Mouse (Mus musculus) MEL (cell line): ENCODE results near the gene Kdm4a. TPM values are rescaled to one million over a fixed set of nuclear protein-coding genes. Genes with fewer than 3 reads are reported as not detected.

Experiments used
- DNase-seq: peaks from one replicate; pipeline ENCODE4 v3.0.0; 2011; ENCODE audit warnings: low read depth, low spot score
- H3K27ac ChIP-seq: 2 replicates; pipeline ENCODE4 v1.5.1; 2012; ENCODE audit warnings: low read depth, mild to moderate bottlenecking, control low read depth, low read length, moderate library complexity; ENCODE audit not compliant: control insufficient read depth
- H3K27me3 ChIP-seq, 2 experiments: fragments of 150-350 bp in 1 of 2; sonication (generic) in 1 of 2; 2 replicates each; pipeline ENCODE4 v1.6.1; 2012; ENCODE audit warnings: low read length in 2 of 2, mild to moderate bottlenecking in 2 of 2, improper control_type of control experiment in 1 of 2, moderate library complexity in 1 of 2; ENCODE audit not compliant: insufficient read depth in 2 of 2, control insufficient read depth in 1 of 2
- H3K36me3 ChIP-seq, 2 experiments: 2 replicates each; pipeline ENCODE4 v1.6.1; 2012 to 2014; ENCODE audit warnings: low read length in 2 of 2, improper control_type of control experiment in 1 of 2, inconsistent platforms in 1 of 2, mild to moderate bottlenecking in 1 of 2; ENCODE audit not compliant: insufficient read depth in 2 of 2, control insufficient read depth in 1 of 2
- H3K4me1 ChIP-seq, 2 experiments: fragments of 150-350 bp in 1 of 2; sonication (generic) in 1 of 2; 2 replicates each; pipeline ENCODE4 v1.6.1; 2012; ENCODE audit warnings: low read length in 2 of 2, improper control_type of control experiment in 1 of 2, mild to moderate bottlenecking in 1 of 2; ENCODE audit not compliant: insufficient read depth in 2 of 2, control insufficient read depth in 1 of 2
- H3K4me3 ChIP-seq, 2 experiments: fragments of 150-350 bp in 1 of 2; sonication (generic) in 1 of 2; 2 replicates each; pipeline ENCODE4 v1.5.1; 2012; ENCODE audit warnings: low read depth in 2 of 2, low read length in 2 of 2, mild to moderate bottlenecking in 2 of 2, moderate library complexity in 2 of 2, control low read depth in 1 of 2, improper control_type of control experiment in 1 of 2; ENCODE audit not compliant: control insufficient read depth in 1 of 2, insufficient read depth in 1 of 2
- H3K79me2 ChIP-seq: 2 replicates; pipeline ENCODE4 v1.6.1; 2012; ENCODE audit warnings: mild to moderate bottlenecking, low read length, moderate library complexity; ENCODE audit not compliant: control insufficient read depth, poor library complexity, insufficient read depth
- H3K9ac ChIP-seq: 2 replicates; pipeline ENCODE4 v1.6.1; 2012; ENCODE audit warnings: low read depth, mild to moderate bottlenecking, control low read depth, low read length, moderate library complexity; ENCODE audit not compliant: control insufficient read depth, poor library complexity, severe bottlenecking
- H3K9me3 ChIP-seq: fragments of 150-350 bp; sonication (generic); replicated peaks from 2 replicates; pipeline ENCODE4 v1.6.1; 2012; ENCODE audit warnings: mild to moderate bottlenecking, low read length, improper control_type of control experiment, moderate library complexity; ENCODE audit not compliant: insufficient read depth
- BHLHE40 ChIP-seq: IDR thresholded peaks from 2 replicates; pipeline ENCODE4 v1.6.1; 2012; ENCODE audit warnings: low read depth, mild to moderate bottlenecking, inconsistent platforms, low read length, improper control_type of control experiment, borderline replicate concordance
- CTCF ChIP-seq, 3 experiments: IDR thresholded peaks in 2 of 3; conservative IDR thresholded peaks in 1 of 3; 2 replicates each; pipeline ENCODE4 v1.5.1; 2011 to 2012; ENCODE audit warnings: low read length in 3 of 3, low read depth in 2 of 3, mild to moderate bottlenecking in 2 of 3, improper control_type of control experiment in 1 of 3, inconsistent platforms in 1 of 3, mixed read lengths in 1 of 3, moderate library complexity in 1 of 3; ENCODE audit not compliant: control insufficient read depth in 1 of 3, insufficient read depth in 1 of 3, poor library complexity in 1 of 3, severe bottlenecking in 1 of 3
- EP300 ChIP-seq, 2 experiments: IDR thresholded peaks; 2 replicates each; pipeline ENCODE4 v1.6.1; 2011; ENCODE audit warnings: improper control_type of control experiment in 2 of 2, low read length in 2 of 2, low read depth in 1 of 2, mild to moderate bottlenecking in 1 of 2
- ETS1 ChIP-seq: IDR thresholded peaks from 2 replicates; pipeline ENCODE4 v1.6.1; 2012; ENCODE audit warnings: low read depth, mild to moderate bottlenecking, inconsistent platforms, low read length, improper control_type of control experiment, moderate library complexity
- GATA1 ChIP-seq: IDR thresholded peaks from 2 replicates; pipeline ENCODE4 v1.6.1; 2011; ENCODE audit warnings: low read depth, low read length, improper control_type of control experiment
- HCFC1 ChIP-seq: IDR thresholded peaks from 2 replicates; pipeline ENCODE4 v1.6.1; 2012; ENCODE audit warnings: low read depth, mild to moderate bottlenecking, inconsistent platforms, low read length, improper control_type of control experiment, moderate library complexity
- KAT2A ChIP-seq: conservative IDR thresholded peaks from 2 replicates; pipeline ENCODE4 v1.6.1; 2012; ENCODE audit warnings: low read depth, low read length, improper control_type of control experiment, inconsistent platforms
- MAFK ChIP-seq: IDR thresholded peaks from 2 replicates; pipeline ENCODE4 v1.6.1; 2011; ENCODE audit warnings: low read depth, mild to moderate bottlenecking, low read length, improper control_type of control experiment, borderline replicate concordance
- MEF2A ChIP-seq: IDR thresholded peaks from 2 replicates; pipeline ENCODE4 v1.6.1; 2014; ENCODE audit warnings: low read depth, mild to moderate bottlenecking, inconsistent platforms, low read length, improper control_type of control experiment; ENCODE audit not compliant: poor library complexity, insufficient replicate concordance, severe bottlenecking; ENCODE audit errors: extremely low read depth
- MXI1 ChIP-seq: IDR thresholded peaks from 2 replicates; pipeline ENCODE4 v1.6.1; 2011; ENCODE audit warnings: mild to moderate bottlenecking, low read depth, low read length, improper control_type of control experiment
- MYB ChIP-seq: IDR thresholded peaks from 2 replicates; pipeline ENCODE4 v1.6.1; 2011; ENCODE audit warnings: mild to moderate bottlenecking, low read depth, low read length, improper control_type of control experiment
- MYC ChIP-seq: IDR thresholded peaks from 2 replicates; pipeline ENCODE4 v1.6.1; 2011; ENCODE audit warnings: low read depth, mild to moderate bottlenecking, low read length, improper control_type of control experiment, moderate library complexity
- NRF1 ChIP-seq: IDR thresholded peaks from 2 replicates; pipeline ENCODE4 v1.6.1; 2014; ENCODE audit warnings: low read depth, mild to moderate bottlenecking, inconsistent platforms, low read length, improper control_type of control experiment, moderate library complexity; ENCODE audit not compliant: poor library complexity, insufficient read depth, severe bottlenecking
- POLR2AphosphoS2 ChIP-seq: IDR thresholded peaks from 2 replicates; pipeline ENCODE4 v1.6.1; 2011; ENCODE audit warnings: low read length, improper control_type of control experiment
- POLR2AphosphoS5 ChIP-seq: IDR thresholded peaks from 2 replicates; pipeline ENCODE4 v1.6.1; 2012; ENCODE audit warnings: low read depth, borderline replicate concordance, mild to moderate bottlenecking, inconsistent platforms, low read length, moderate library complexity, mixed read lengths
- RAD21 ChIP-seq: IDR thresholded peaks from 2 replicates; pipeline ENCODE4 v1.6.1; 2011; ENCODE audit warnings: mild to moderate bottlenecking, low read depth, low read length, improper control_type of control experiment
- RCOR1 ChIP-seq: IDR thresholded peaks from 2 replicates; pipeline ENCODE4 v1.6.1; 2012; ENCODE audit warnings: low read depth, mild to moderate bottlenecking, inconsistent platforms, low read length, improper control_type of control experiment
- SIN3A ChIP-seq: IDR thresholded peaks from 2 replicates; pipeline ENCODE4 v1.6.1; 2012; ENCODE audit warnings: low read length, improper control_type of control experiment, inconsistent platforms
- SMC3 ChIP-seq: IDR thresholded peaks from 2 replicates; pipeline ENCODE4 v1.6.1; 2011; ENCODE audit warnings: low read depth, low read length, improper control_type of control experiment
- TCF12 ChIP-seq: IDR thresholded peaks from 2 replicates; pipeline ENCODE4 v1.6.1; 2014; ENCODE audit warnings: low read depth, mild to moderate bottlenecking, inconsistent platforms, low read length, improper control_type of control experiment, moderate library complexity
- UBTF ChIP-seq: IDR thresholded peaks from 2 replicates; pipeline ENCODE4 v1.6.1; 2012; ENCODE audit warnings: low read depth, mild to moderate bottlenecking, inconsistent platforms, low read length, improper control_type of control experiment, moderate library complexity, borderline replicate concordance; ENCODE audit not compliant: insufficient read depth
- USF1 ChIP-seq: IDR thresholded peaks from 2 replicates; pipeline ENCODE4 v1.6.1; 2014; ENCODE audit warnings: low read depth, mild to moderate bottlenecking, inconsistent platforms, low read length, improper control_type of control experiment, moderate library complexity
- USF2 ChIP-seq, 2 experiments: IDR thresholded peaks; 2 replicates each; pipeline ENCODE4 v1.6.1; 2011 to 2012; ENCODE audit warnings: improper control_type of control experiment in 2 of 2, low read length in 2 of 2, borderline replicate concordance in 1 of 2, inconsistent platforms in 1 of 2, low read depth in 1 of 2, mild to moderate bottlenecking in 1 of 2; ENCODE audit not compliant: insufficient read depth in 1 of 2
- ZC3H11A ChIP-seq: IDR thresholded peaks from 2 replicates; pipeline ENCODE4 v1.6.1; 2012; ENCODE audit warnings: low read depth, mild to moderate bottlenecking, inconsistent platforms, low read length, improper control_type of control experiment
- ZMIZ1 ChIP-seq: IDR thresholded peaks from 2 replicates; pipeline ENCODE4 v1.6.1; 2012; ENCODE audit warnings: low read depth, mild to moderate bottlenecking, inconsistent platforms, low read length, improper control_type of control experiment, moderate library complexity
- polyA plus RNA-seq, 2 experiments: library from polyadenylated mRNA; stranded (reverse) in 1 of 2; unstranded in 1 of 2; fragments of >175 nt in 1 of 2; fragments of >200 nt in 1 of 2; gene quantifications; 2 replicates each; pipeline versions ENCODE4 v1.2.1 to v1.2.4; 2012; ENCODE audit warnings: low replicate concordance in 2 of 2, low read depth in 1 of 2; ENCODE audit not compliant: insufficient read length in 2 of 2, insufficient read depth in 1 of 2, missing spikeins in 1 of 2
- total RNA-seq: library from RNA; depleted of rRNA; stranded (reverse); fragments of 300-350 nt; gene quantifications from 2 replicates; pipeline ENCODE4 v1.2.3, GENCODE M21; 2012

The Kdm4a gene
- total and polyA plus RNA-seq, 3 experiments, result 31.4 to 49.6 TPM; not detected in 1

DNA sequence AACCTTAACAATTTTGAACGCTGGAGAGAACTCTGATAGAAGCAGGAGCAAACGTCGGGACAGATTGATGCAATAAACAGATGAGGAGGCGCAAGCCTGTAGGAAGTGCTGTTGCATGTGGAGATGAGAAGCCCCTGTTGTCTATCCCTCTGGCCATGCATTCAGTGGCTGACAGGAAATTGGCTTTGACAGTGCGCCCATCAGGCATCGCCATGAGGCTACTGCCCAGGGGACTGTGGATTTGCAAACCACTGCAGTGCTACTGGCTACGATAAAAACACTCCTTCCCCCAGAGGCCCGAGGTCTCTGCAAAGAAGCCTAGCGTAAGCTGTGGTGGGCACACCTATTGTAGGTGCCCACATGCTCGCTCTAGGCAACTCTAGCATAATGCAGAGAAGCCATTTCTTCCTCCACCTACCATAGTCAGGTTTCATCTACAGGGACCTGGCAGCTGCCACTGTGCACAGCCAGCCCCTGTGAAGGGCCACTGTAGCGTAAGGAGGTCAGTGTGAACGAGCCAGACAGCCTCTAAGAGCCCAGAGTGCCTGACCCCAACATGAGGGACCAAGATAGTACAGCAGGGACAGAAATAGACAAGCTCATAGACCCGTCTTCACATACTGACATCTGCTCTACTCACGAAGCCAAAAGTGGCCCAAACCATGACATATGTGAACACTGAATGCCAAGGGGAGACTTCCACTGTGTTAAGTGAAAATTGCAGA is 29.7 kb downstream of the Kdm4a start (continued):
- TF ChIP-seq POLR2AphosphoS5 (no peak), MAFK (no peak)

DNA sequence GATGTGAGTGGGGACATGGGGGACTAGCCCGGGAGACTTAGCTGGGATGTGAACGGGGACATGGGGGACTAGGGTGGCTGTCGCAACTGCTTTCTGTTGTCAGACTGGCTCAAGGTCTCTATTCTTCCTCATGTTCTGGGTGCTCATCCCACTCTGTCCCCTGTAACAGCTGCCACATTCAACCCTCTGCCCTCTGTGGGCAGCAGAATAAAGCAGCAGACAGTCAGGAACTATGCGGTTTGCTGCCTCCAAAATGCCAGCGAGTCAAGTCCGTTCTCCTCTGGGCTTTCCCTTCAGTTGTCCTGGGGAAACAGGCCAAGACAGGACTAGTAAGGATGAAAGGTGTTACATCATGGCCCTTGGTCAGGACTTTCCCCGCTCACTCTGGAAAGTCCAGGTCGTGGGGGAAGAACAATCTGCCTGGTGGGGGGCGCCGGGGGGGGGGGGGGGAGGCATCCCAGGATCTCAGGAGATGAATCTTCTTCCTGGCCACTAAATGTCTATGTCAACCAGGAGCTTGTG is 30.7 kb downstream of the Kdm4a start:
- H3K36me3 ChIP-seq, result peaks cover 14 to 25% of the 10 kb centered on the region in 2 experiments

GRCm38 (mm10) chr4:118148317-118148687 is 31.5 kb downstream of the Kdm4a start:
- H3K9me3 ChIP-seq, result no peaks in the 10 kb centered on the region
- no peak overlapping the region for H3K9ac ChIP-seq
- no peak overlapping the region for H3K4me3 ChIP-seq
- H3K36me3 ChIP-seq, result peaks cover 16 to 29% of the 10 kb centered on the region in 2 experiments
- TF ChIP-seq SMC3 (no peak), USF1 (no peak), MAFK (no peak), POLR2AphosphoS5 (no peak), MYC (no peak), HCFC1 (no peak), ZMIZ1 (no peak), USF2 (IDR thresholded peaks at IDR 0.05; ENCODE audit: borderline replicate concordance in 1 of 2, insufficient read depth in 1 of 2, low read depth in 1 of 2, low read length in 2 of 2) (no peak), MYB (no peak), POLR2AphosphoS2 (no peak), KAT2A (no peak), RAD21 (no peak), NRF1 (no peak)
- H3K79me2 ChIP-seq, result no peaks in the 10 kb centered on the region
- no peaks in the 10 kb centered on the region for H3K27me3 ChIP-seq
- peaks cover 15 to 29% of the 10 kb centered on the region in 2 experiments for H3K4me1 ChIP-seq
- no peak for DNase-seq
- H3K27ac ChIP-seq, result no peak overlapping the region

More for the DNA sequence above, 30.7 kb downstream of the Kdm4a start:
- TF ChIP-seq CTCF (IDR thresholded peaks at IDR 0.05 in 2 of 3, conservative IDR thresholded peaks at IDR 0.05 in 1 of 3; ENCODE audit: control insufficient read depth in 1 of 3, insufficient read depth in 1 of 3, low read depth in 2 of 3, low read length in 3 of 3, poor library complexity in 1 of 3, severe bottlenecking in 1 of 3) (no peak), ETS1 (no peak), MEF2A (no peak), EP300 (IDR thresholded peaks at IDR 0.05; ENCODE audit: low read depth in 1 of 2, low read length in 2 of 2) (no peak), SIN3A (no peak), BHLHE40 (no peak), UBTF (no peak), KAT2A (no peak), ZMIZ1 (no peak), MAFK (no peak), ZC3H11A (no peak), RCOR1 (no peak), MXI1 (no peak), TCF12 (no peak), GATA1 (no peak)
- Histone ChIP-seq H3K9ac (no peak overlapping the region), H3K4me3 (no peak overlapping the region), H3K4me1 (peaks cover 10 to 27% of the 10 kb centered on the region in 2 experiments), H3K27ac (no peak overlapping the region), H3K27me3 (no peaks in the 10 kb centered on the region), H3K79me2 (no peaks in the 10 kb centered on the region), H3K9me3 (no peaks in the 10 kb centered on the region)
- DNase-seq, result no peak
